Mouse (Mus musculus) stomach, embryonic 14.5 days (tissue): ENCODE results near the gene Foxo3. TPM values are rescaled to one million over a fixed set of nuclear protein-coding genes. Genes with fewer than 3 reads are reported as not detected.

Source experiments
- ATAC-seq: fragments of 200-750 bp; cut with Nextera tagmentation; 2 replicates; pipeline ENCODE4 v1.8.0; 2017; ENCODE audit warnings: low read depth, moderate TSS enrichment; ENCODE audit not compliant: insufficient number of reproducible peaks, insufficient read depth, low FRiP score
- H3K27ac ChIP-seq: fragments of 300-500 bp; sonication (generic); 2 replicates; pipeline ENCODE4 v1.5.1; 2014; ENCODE audit warnings: mild to moderate bottlenecking, low read length, moderate library complexity, mixed read lengths
- H3K27me3 ChIP-seq: fragments of 300-500 bp; sonication (generic); 2 replicates; pipeline ENCODE4 v1.6.1; 2014; ENCODE audit warnings: low read length, control low read depth, mixed read lengths; ENCODE audit not compliant: control insufficient read depth, insufficient read depth
- H3K36me3 ChIP-seq: fragments of 300-500 bp; sonication (generic); 2 replicates; pipeline ENCODE4 v1.6.1; 2014; ENCODE audit warnings: mild to moderate bottlenecking, control low read depth, low read length, moderate library complexity, mixed read lengths; ENCODE audit not compliant: control insufficient read depth, insufficient read depth
- H3K4me1 ChIP-seq: fragments of 300-500 bp; sonication (generic); 2 replicates; pipeline ENCODE4 v1.6.1; 2014; ENCODE audit warnings: low read length, control low read depth, mixed read lengths; ENCODE audit not compliant: control insufficient read depth, insufficient read depth
- H3K4me2 ChIP-seq: fragments of 300-500 bp; sonication (generic); replicated peaks from 2 replicates; pipeline ENCODE4 v1.6.1; 2014; ENCODE audit warnings: low read depth, low read length, control low read depth
- H3K4me3 ChIP-seq: fragments of 300-500 bp; sonication (generic); 2 replicates; pipeline ENCODE4 v1.5.1; 2014; ENCODE audit warnings: low read depth, low read length, control low read depth
- H3K9ac ChIP-seq: fragments of 300-500 bp; sonication (generic); replicated peaks from 2 replicates; pipeline ENCODE4 v1.6.1; 2014; ENCODE audit warnings: low read depth, mild to moderate bottlenecking, control low read depth, low read length, moderate library complexity, mixed read lengths
- H3K9me3 ChIP-seq: fragments of 300-500 bp; sonication (generic); 2 replicates; pipeline ENCODE4 v1.6.1; 2016; ENCODE audit warnings: low read depth, low read length, control low read depth; ENCODE audit not compliant: control insufficient read depth
- WGBS: fragments of 180-500 bp; shearing (Covaris S2); extraction: QIAGEN DNeasy Blood & Tissue Kit; methylation state at CpG from one replicate; pipeline ENCODE4 v1.1.7; 2014; 5-methylcytosine and 5-hydroxymethylcytosine counted together
- polyA plus RNA-seq: library from polyadenylated mRNA; unstranded; fragments of >200 nt; fragmentation: Nextera tagmentation; extraction: Ambion mirVana; gene quantifications from 2 replicates; pipeline ENCODE4 v1.2.1, GENCODE M21; 2014

Foxo3 gene
- polyA plus RNA-seq, 1 experiment from 2014 or later, result 10.5 TPM

DNA sequence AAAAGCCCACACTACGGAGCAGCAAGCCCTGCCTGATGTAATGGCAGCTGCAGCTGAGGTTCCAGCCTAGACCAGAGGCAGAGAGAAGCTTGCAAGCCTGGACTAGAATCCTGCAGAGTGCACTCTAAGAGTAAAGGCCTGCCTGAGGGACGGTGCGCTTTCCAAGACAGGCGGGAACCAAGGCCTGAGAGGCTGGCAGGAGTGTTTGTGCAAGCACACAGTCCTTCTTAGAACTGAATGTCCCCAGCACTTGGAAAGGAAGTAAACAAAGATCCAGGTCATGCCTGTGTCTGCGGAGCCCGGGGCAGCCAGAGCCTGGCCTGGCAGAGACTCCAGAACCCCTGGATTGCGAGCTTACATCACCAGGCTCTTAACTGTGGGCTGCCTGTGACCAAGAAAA is 25.4 kb downstream of the Foxo3 start:
- no peaks in the 10 kb centered on the region for H3K36me3 ChIP-seq
- no peak overlapping the region for H3K4me2 ChIP-seq
- H3K27me3 ChIP-seq, result no peaks in the 10 kb centered on the region
- H3K4me1 ChIP-seq, result peaks cover 45% of the 10 kb centered on the region
- peak; percentile 43; the same call in 1 of the 2 replicates for ATAC-seq
- no peaks in the 10 kb centered on the region for H3K9me3 ChIP-seq
- peak overlapping the region; percentile 27; the same call in 1 of the 2 replicates for H3K27ac ChIP-seq
- H3K4me3 ChIP-seq, result no peak overlapping the region
- WGBS, result 44% methylated on average over 7 of the region's 7 CpGs
- no peak overlapping the region for H3K9ac ChIP-seq

DNA sequence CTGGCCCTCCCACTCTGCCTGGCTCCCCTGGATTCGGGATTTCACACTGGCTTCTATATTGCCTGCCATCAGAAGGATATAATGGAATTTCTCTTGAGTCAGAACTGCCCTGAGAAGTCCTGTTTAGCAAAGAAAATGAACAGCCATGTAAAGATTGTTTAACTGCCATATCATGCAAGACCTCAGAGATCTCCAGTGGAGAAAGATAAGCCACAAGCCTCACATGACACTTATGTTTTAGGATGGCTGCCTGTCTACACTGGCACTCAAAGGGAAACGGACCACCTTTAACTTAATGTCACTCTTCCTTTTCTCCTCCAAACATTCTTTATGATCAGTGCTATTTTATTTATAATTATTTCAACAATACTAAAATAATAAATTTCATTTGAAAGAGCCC is 26.6 kb downstream of the Foxo3 start:
- no peak overlapping the region for H3K27ac ChIP-seq
- H3K9me3 ChIP-seq, result no peaks in the 10 kb centered on the region
- peaks cover 45% of the 10 kb centered on the region for H3K4me1 ChIP-seq
- H3K27me3 ChIP-seq, result no peaks in the 10 kb centered on the region
- no peaks in the 10 kb centered on the region for H3K36me3 ChIP-seq
- WGBS, result 53% methylated on average over 2 of the region's 2 CpGs
- no peak overlapping the region for H3K4me2 ChIP-seq
- no peak overlapping the region for H3K9ac ChIP-seq
- no peak overlapping the region for H3K4me3 ChIP-seq
- ATAC-seq, result no peak

DNA sequence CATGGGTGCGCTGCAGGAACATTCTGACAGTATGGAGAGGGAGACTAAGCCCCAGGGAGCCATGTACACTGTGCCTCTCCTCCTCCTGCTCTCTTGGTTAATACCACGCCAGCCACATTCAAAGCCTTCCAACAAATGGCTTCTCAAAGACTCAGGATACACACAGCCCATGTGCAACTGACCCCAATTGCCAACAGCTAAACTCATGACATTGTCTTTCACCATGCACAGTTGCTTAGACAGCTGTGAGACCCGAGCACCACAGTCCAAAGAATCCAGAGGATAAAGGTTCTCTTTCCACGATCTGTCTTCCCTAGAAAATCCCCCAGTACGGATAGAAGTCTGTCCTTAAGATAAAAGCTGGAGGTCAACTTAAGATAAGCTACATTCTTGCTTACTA is 27.9 kb downstream of the Foxo3 start:
- ATAC-seq, result no peak
- Histone ChIP-seq H3K36me3 (no peaks in the 10 kb centered on the region), H3K27ac (peak overlapping the region; percentile 24; the same call in 1 of the 2 replicates), H3K4me3 (no peak overlapping the region), H3K4me2 (peak overlapping the region; percentile 4; the same call in 1 of the 2 replicates), H3K9me3 (no peaks in the 10 kb centered on the region), H3K9ac (no peak overlapping the region), H3K27me3 (no peaks in the 10 kb centered on the region), H3K4me1 (peaks cover 47% of the 10 kb centered on the region)
- 46% methylated on average over 5 of the region's 5 CpGs for WGBS

DNA sequence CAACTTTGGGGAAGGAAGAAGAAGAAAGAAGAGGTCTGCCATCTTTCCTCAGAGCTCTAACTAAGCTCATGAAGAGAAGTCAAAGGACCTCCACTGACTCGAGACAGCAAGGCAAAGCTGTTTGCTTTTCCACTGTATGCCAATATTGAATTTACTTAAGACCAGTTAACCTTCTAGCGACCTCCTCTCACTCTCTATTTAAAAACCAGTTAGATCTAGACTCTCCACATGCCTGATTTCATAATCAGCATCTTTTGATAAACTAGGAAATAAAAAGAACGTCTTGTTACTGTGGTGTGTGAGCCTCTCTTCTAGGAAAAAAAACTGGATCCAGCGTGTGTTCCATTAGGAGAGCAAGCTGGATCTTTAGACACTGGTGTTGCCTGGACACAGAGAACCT is 28.4 kb downstream of the Foxo3 start:
- ATAC-seq, result no peak
- Histone ChIP-seq H3K4me1 (peaks cover 47% of the 10 kb centered on the region), H3K27ac (peak overlapping the region; percentile 24; the same call in 1 of the 2 replicates), H3K9ac (no peak overlapping the region), H3K9me3 (no peaks in the 10 kb centered on the region), H3K27me3 (no peaks in the 10 kb centered on the region), H3K4me2 (peak overlapping the region; percentile 4; the same call in 1 of the 2 replicates), H3K4me3 (no peak overlapping the region), H3K36me3 (no peaks in the 10 kb centered on the region)
- 48% methylated on average over 4 of the region's 4 CpGs for WGBS

DNA sequence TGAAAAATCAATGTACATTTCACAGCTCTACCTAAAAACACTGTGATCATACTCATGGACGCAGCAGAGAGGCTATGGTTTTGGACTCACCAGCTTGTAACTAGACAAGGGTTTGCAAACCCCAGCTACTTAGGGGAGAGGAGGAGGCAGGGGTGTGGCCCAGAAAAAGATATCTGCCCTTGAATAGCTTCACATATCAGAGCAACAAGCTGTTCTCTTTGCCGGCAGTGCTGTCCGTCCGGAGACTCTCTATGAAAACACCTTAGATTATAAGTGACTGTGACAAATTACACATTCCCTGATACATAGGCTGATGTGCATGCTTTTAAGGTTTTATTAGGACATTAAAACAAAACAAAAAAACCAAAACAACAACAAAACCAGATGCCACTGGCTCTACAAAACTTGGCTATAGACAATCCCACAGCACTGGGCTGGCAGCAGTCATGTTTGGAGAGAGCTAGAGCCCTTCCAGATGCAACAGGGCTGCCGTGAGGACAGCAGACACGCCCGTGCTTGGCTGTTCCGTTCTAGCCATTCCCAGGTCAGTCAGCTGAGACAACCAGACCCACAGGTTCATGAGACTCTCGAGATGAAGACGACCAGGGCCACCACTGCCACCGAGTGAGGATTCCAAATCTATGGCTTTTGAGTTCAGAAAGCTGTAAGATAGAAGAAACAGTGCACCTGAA is 29.3 kb downstream of the Foxo3 start:
- no peak overlapping the region for H3K27ac ChIP-seq
- no peaks in the 10 kb centered on the region for H3K27me3 ChIP-seq
- H3K4me2 ChIP-seq, result no peak overlapping the region
- no peak overlapping the region for H3K4me3 ChIP-seq
- no peaks in the 10 kb centered on the region for H3K9me3 ChIP-seq
- no peak overlapping the region for H3K9ac ChIP-seq
- no peaks in the 10 kb centered on the region for H3K36me3 ChIP-seq
- no peak for ATAC-seq
- WGBS, result 50% methylated on average over 11 of the region's 11 CpGs
- peaks cover 47% of the 10 kb centered on the region for H3K4me1 ChIP-seq

DNA sequence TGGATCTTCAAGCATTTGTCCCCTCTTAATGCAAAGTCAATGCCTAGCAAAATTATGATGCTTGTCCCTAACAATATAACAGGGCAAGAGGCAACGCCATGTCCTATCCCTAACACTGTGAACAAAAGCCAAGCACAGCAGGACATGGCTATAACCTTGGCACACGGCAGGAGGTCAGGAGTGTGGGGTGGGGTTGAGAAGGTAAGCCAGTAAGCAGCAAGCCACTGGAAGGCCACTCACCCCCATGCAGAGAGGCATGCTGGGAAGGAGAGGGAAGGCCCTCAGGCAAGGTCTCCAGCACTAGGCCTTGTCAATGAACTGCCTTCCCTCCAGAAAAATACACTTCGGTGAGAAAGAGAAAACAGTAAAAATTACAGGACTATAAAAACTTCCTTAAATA is 30.1 kb downstream of the Foxo3 start:
- Histone ChIP-seq H3K9me3 (no peaks in the 10 kb centered on the region), H3K27me3 (no peaks in the 10 kb centered on the region), H3K9ac (no peak overlapping the region), H3K27ac (no peak overlapping the region), H3K4me3 (no peak overlapping the region), H3K4me2 (no peak overlapping the region), H3K4me1 (peaks cover 40% of the 10 kb centered on the region), H3K36me3 (no peaks in the 10 kb centered on the region)
- no peak for ATAC-seq
- 84% methylated on average over 3 of the region's 3 CpGs for WGBS

DNA sequence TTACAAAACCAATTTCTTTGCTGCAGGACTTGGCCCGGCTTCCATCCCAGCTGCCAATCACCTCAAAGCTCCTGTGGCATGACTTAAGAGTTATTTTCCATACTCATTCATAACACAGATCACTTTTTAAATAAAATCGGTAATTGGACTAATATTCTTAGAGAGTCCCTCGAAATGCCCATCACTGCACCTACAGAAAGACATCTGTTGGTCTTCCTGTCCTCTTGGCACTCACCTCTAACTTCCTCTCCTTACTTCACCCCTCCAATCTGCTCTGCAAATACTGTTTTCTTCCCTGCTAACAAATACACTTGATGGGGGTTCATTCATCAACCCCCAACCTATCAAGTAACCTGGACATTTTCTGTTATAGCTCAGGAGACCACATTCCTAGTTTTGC is 30.9 kb downstream of the Foxo3 start:
- Histone ChIP-seq H3K4me1 (peaks cover 32% of the 10 kb centered on the region), H3K27ac (no peak overlapping the region), H3K4me3 (no peak overlapping the region), H3K9ac (no peak overlapping the region), H3K27me3 (no peaks in the 10 kb centered on the region), H3K36me3 (no peaks in the 10 kb centered on the region), H3K9me3 (no peaks in the 10 kb centered on the region), H3K4me2 (no peak overlapping the region)
- no peak for ATAC-seq
- 91% methylated on average over 3 of the region's 3 CpGs for WGBS

DNA sequence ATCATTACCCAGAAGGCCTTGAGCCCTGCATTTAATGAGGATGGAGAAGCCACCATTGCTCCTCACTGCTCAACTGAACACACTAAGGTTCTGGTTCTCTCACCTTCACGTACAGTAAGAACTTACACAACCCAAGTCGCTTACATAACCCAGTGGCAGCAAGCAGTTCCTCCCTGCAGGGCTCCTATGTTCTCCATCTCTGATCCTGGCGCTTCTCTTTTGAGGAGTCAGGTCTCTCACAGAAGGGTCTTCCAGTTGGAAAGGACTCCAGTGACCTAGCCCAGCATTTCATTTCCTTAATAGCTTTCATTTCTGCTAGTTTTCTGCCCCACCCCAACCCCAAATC is 31.3 kb downstream of the Foxo3 start:
- no peaks in the 10 kb centered on the region for H3K36me3 ChIP-seq
- no peaks in the 10 kb centered on the region for H3K27me3 ChIP-seq
- no peak for ATAC-seq
- H3K4me3 ChIP-seq, result no peak overlapping the region
- no peaks in the 10 kb centered on the region for H3K9me3 ChIP-seq
- H3K9ac ChIP-seq, result no peak overlapping the region
- H3K27ac ChIP-seq, result no peak overlapping the region
- peaks cover 31% of the 10 kb centered on the region for H3K4me1 ChIP-seq
- H3K4me2 ChIP-seq, result no peak overlapping the region
- 91% methylated on average over 3 of the region's 3 CpGs for WGBS
